Mouse (Mus musculus) CH12.LX (cell line): ENCODE results near the gene Hcrtr1. TPM values are rescaled to one million over a fixed set of nuclear protein-coding genes. Genes with fewer than 3 reads are reported as not detected.

Source experiments
- DNase-seq: peaks from one replicate; pipeline ENCODE4 v3.0.0-alpha.2; 2013; ENCODE audit errors: extremely low read depth
- H3K27ac ChIP-seq: 2 replicates; pipeline ENCODE4 v1.5.1; 2012; ENCODE audit warnings: low read depth, mild to moderate bottlenecking, control low read depth, moderate library complexity; ENCODE audit not compliant: insufficient read depth
- H3K27me3 ChIP-seq: replicated peaks from 2 replicates; pipeline ENCODE3; 2012; ENCODE audit warnings: inconsistent platforms
- H3K36me3 ChIP-seq, 2 experiments: replicated peaks in 1 of 2; 2 replicates each; pipeline versions ENCODE3 to v1.6.1; 2012; ENCODE audit warnings: inconsistent platforms in 1 of 2, low read length in 1 of 2, mild to moderate bottlenecking in 1 of 2, mixed read lengths in 1 of 2, moderate library complexity in 1 of 2; ENCODE audit not compliant: control insufficient read depth in 1 of 2, insufficient read depth in 1 of 2
- H3K4me1 ChIP-seq, 2 experiments: 2 replicates each; pipeline ENCODE4 v1.6.1; 2012; ENCODE audit warnings: inconsistent platforms in 1 of 2, moderate library complexity in 1 of 2; ENCODE audit not compliant: insufficient read depth in 2 of 2, control insufficient read depth in 1 of 2
- H3K4me2 ChIP-seq: 2 replicates; pipeline ENCODE4 v1.6.1; 2012; ENCODE audit warnings: low read depth, mild to moderate bottlenecking, control low read depth; ENCODE audit not compliant: poor library complexity, insufficient read depth, severe bottlenecking
- H3K4me3 ChIP-seq, 3 experiments: fragments of 150-350 bp in 1 of 3; sonication (generic) in 1 of 3; replicated peaks in 1 of 3; 2 replicates each; pipeline versions ENCODE3 to v1.5.1; 2011 to 2012; ENCODE audit warnings: low read depth in 2 of 3, low read length in 2 of 3, mild to moderate bottlenecking in 2 of 3, moderate library complexity in 2 of 3, control low read depth in 1 of 3, improper control_type of control experiment in 1 of 3, inconsistent platforms in 1 of 3, mixed read lengths in 1 of 3; ENCODE audit not compliant: poor library complexity in 1 of 3
- H3K79me2 ChIP-seq: replicated peaks from 2 replicates; pipeline ENCODE4 v1.6.1; 2012; ENCODE audit warnings: mild to moderate bottlenecking, moderate library complexity; ENCODE audit not compliant: control insufficient read depth, poor library complexity, insufficient read depth, severe bottlenecking; ENCODE audit errors: extremely low read depth
- H3K9ac ChIP-seq: 2 replicates; pipeline ENCODE4 v1.6.1; 2012; ENCODE audit warnings: low read depth, mild to moderate bottlenecking, control low read depth, moderate library complexity; ENCODE audit not compliant: insufficient read depth
- H3K9me3 ChIP-seq: replicated peaks from 2 replicates; pipeline ENCODE3; 2012; ENCODE audit warnings: low read length, inconsistent platforms, mixed read lengths
- BHLHE40 ChIP-seq: IDR thresholded peaks from 2 replicates; pipeline ENCODE4 v1.6.1; 2011; ENCODE audit warnings: mild to moderate bottlenecking, low read depth, low read length, improper control_type of control experiment
- CHD1 ChIP-seq: IDR thresholded peaks from 2 replicates; pipeline ENCODE4 v1.6.1; 2012; ENCODE audit warnings: low read depth, low read length, improper control_type of control experiment, inconsistent platforms
- CHD2 ChIP-seq: IDR thresholded peaks from 2 replicates; pipeline ENCODE4 v1.6.1; 2011; ENCODE audit warnings: low read length, improper control_type of control experiment
- CTCF ChIP-seq, 2 experiments: IDR thresholded peaks in 1 of 2; conservative IDR thresholded peaks in 1 of 2; 2 replicates each; pipeline ENCODE4 v1.5.1; 2011 to 2012; ENCODE audit warnings: low read depth in 2 of 2, low read length in 2 of 2, improper control_type of control experiment in 1 of 2, inconsistent platforms in 1 of 2, mild to moderate bottlenecking in 1 of 2, moderate library complexity in 1 of 2
- ELF1 ChIP-seq: IDR thresholded peaks from 2 replicates; pipeline ENCODE4 v1.6.1; 2014; ENCODE audit warnings: low read depth, mild to moderate bottlenecking, inconsistent platforms, low read length, improper control_type of control experiment
- ETS1 ChIP-seq: conservative IDR thresholded peaks from 2 replicates; pipeline ENCODE4 v1.6.1; 2012; ENCODE audit warnings: low read depth, mild to moderate bottlenecking, inconsistent platforms, low read length, improper control_type of control experiment, moderate library complexity
- HCFC1 ChIP-seq: IDR thresholded peaks from 2 replicates; pipeline ENCODE4 v1.6.1; 2012; ENCODE audit warnings: low read depth, mild to moderate bottlenecking, inconsistent platforms, low read length, improper control_type of control experiment
- IRF4 ChIP-seq: IDR thresholded peaks from 2 replicates; pipeline ENCODE4 v1.6.1; 2014; ENCODE audit warnings: low read depth, mild to moderate bottlenecking, inconsistent platforms, low read length, improper control_type of control experiment
- KAT2A ChIP-seq: IDR thresholded peaks from 2 replicates; pipeline ENCODE4 v1.6.1; 2012; ENCODE audit warnings: low read length, improper control_type of control experiment, inconsistent platforms; ENCODE audit not compliant: insufficient replicate concordance
- MAX ChIP-seq: IDR thresholded peaks from 2 replicates; pipeline ENCODE4 v1.6.1; 2011; ENCODE audit warnings: low read length, improper control_type of control experiment
- MEF2A ChIP-seq: IDR thresholded peaks from 2 replicates; pipeline ENCODE4 v1.6.1; 2014; ENCODE audit warnings: low read depth, mild to moderate bottlenecking, inconsistent platforms, low read length, improper control_type of control experiment, borderline replicate concordance
- MXI1 ChIP-seq: IDR thresholded peaks from 2 replicates; pipeline ENCODE4 v1.6.1; 2011; ENCODE audit warnings: mild to moderate bottlenecking, low read depth, low read length, improper control_type of control experiment
- NELFE ChIP-seq: IDR thresholded peaks from 2 replicates; pipeline ENCODE4 v1.6.1; 2011; ENCODE audit warnings: low read depth, low read length, improper control_type of control experiment
- NRF1 ChIP-seq: IDR thresholded peaks from 2 replicates; pipeline ENCODE4 v1.6.1; 2014; ENCODE audit warnings: low read depth, mild to moderate bottlenecking, inconsistent platforms, low read length, improper control_type of control experiment, moderate library complexity
- PAX5 ChIP-seq: IDR thresholded peaks from 2 replicates; pipeline ENCODE4 v1.6.1; 2012; ENCODE audit warnings: low read length, inconsistent platforms, mixed read lengths
- POLR2A ChIP-seq: IDR thresholded peaks from 2 replicates; pipeline ENCODE4 v1.6.1; 2011; ENCODE audit warnings: low read depth, mild to moderate bottlenecking, improper control_type of control experiment, low read length
- RAD21 ChIP-seq: IDR thresholded peaks from 2 replicates; pipeline ENCODE4 v1.6.1; 2011; ENCODE audit warnings: low read depth, mild to moderate bottlenecking, low read length, improper control_type of control experiment, moderate library complexity
- SIN3A ChIP-seq: IDR thresholded peaks from 2 replicates; pipeline ENCODE4 v1.6.1; 2012; ENCODE audit warnings: low read length, improper control_type of control experiment, inconsistent platforms
- SMC3 ChIP-seq: IDR thresholded peaks from 2 replicates; pipeline ENCODE4 v1.6.1; 2011; ENCODE audit warnings: low read depth, low read length, improper control_type of control experiment
- UBTF ChIP-seq: IDR thresholded peaks from 2 replicates; pipeline ENCODE4 v1.6.1; 2012; ENCODE audit warnings: low read depth, mild to moderate bottlenecking, inconsistent platforms, low read length, improper control_type of control experiment, moderate library complexity
- USF1 ChIP-seq: IDR thresholded peaks from 2 replicates; pipeline ENCODE4 v1.6.1; 2014; ENCODE audit warnings: low read depth, mild to moderate bottlenecking, inconsistent platforms, low read length, improper control_type of control experiment
- ZC3H11A ChIP-seq: IDR thresholded peaks from 2 replicates; pipeline ENCODE4 v1.6.1; 2012; ENCODE audit warnings: low read depth, mild to moderate bottlenecking, inconsistent platforms, low read length, improper control_type of control experiment
- ZKSCAN1 ChIP-seq: IDR thresholded peaks from 2 replicates; pipeline ENCODE4 v1.6.1; 2012; ENCODE audit warnings: low read depth, inconsistent platforms, low read length, improper control_type of control experiment, borderline replicate concordance
- ZMIZ1 ChIP-seq: IDR thresholded peaks from 2 replicates; pipeline ENCODE4 v1.6.1; 2012; ENCODE audit warnings: low read depth, mild to moderate bottlenecking, inconsistent platforms, low read length, improper control_type of control experiment
- ZNF384 ChIP-seq: IDR thresholded peaks from 2 replicates; pipeline ENCODE4 v1.6.1; 2012; ENCODE audit warnings: low read depth, low read length, improper control_type of control experiment, inconsistent platforms
- dilution Hi-C: fragments of 300-500 bp; cut with MboI; formaldehyde crosslinking; loops from 2 replicates; pipeline ENCODE4 v1.14.3; 2020; ENCODE audit warnings: low sequenced_read_pairs; ENCODE audit not compliant: extremely low pct_unique_long_range_greater_than_20kb, extremely low pct_ligation_motif_present
- in situ Hi-C: fragments of 300-500 bp; cut with MboI; formaldehyde crosslinking; loops from 3 replicates; pipeline ENCODE4 v1.14.3; 2019; ENCODE audit warnings: low sequenced_read_pairs, low pct_ligation_motif_present, low pct_unique_long_range_greater_than_20kb, mixed read lengths
- polyA plus RNA-seq: library from polyadenylated mRNA; unstranded; fragments of >175 nt; gene quantifications from 2 replicates; pipeline ENCODE4 v1.2.1, GENCODE M21; 2012; ENCODE audit warnings: low read depth; ENCODE audit not compliant: insufficient read length
- total RNA-seq, 2 experiments: library from RNA; depleted of rRNA; stranded (reverse); fragments of 300-350 nt in 1 of 2; fragments of >200 nt in 1 of 2; gene quantifications; 2 replicates each; pipeline ENCODE4 v1.2.3; 2012 to 2014

Gene Hcrtr1
- total and polyA plus RNA-seq, 3 experiments, result not detected

DNA sequence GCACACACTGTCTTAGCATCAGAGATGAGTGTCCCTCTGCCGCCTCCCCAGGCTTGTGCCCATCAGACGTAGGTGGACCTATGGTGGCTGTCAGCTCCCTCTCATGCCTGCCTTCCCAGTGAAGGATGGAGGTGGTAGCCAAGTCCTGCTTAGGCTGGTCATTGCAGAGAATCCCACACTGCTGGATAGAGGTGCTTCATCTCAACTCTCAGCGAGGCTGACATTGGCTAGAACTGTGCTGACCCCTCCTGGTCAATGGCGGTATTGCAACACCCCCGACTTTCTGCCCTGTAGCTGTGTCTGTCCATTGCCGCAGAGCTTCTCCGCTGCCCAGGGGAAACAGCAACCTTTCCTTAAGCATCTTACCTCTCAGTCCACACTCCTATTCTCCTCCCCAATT lies 51.9 kb downstream of the Hcrtr1 start:
- Histone ChIP-seq H3K27me3 (peaks cover 96% of the 10 kb centered on the region), H3K27ac (no peak overlapping the region), H3K4me1 (no peaks in the 10 kb centered on the region), H3K4me3 (no peak overlapping the region), H3K9ac (no peak overlapping the region), H3K79me2 (no peaks in the 10 kb centered on the region), H3K9me3 (no peaks in the 10 kb centered on the region), H3K36me3 (no peaks in the 10 kb centered on the region), H3K4me2 (no peak overlapping the region)
- no peak for TF ChIP-seq PAX5
- TF ChIP-seq ZKSCAN1, result no peak
- no peak for TF ChIP-seq ZNF384
- no peak for TF ChIP-seq MXI1
- peak; percentile 31; the same call in 1 of the 2 replicates for TF ChIP-seq NELFE
- peak; percentile 33; the same call in 1 of the 2 replicates for TF ChIP-seq IRF4
- TF ChIP-seq ELF1, result no peak
- TF ChIP-seq ZC3H11A, result peak; percentile 82
- TF ChIP-seq ZMIZ1, result no peak
- TF ChIP-seq RAD21, result peak; percentile 98
- TF ChIP-seq CHD1, result no peak
- TF ChIP-seq BHLHE40, result peak; percentile 15; the same call in 1 of the 2 replicates
- no peak for TF ChIP-seq MEF2A
- no peak for TF ChIP-seq KAT2A
- TF ChIP-seq ETS1, result no peak
- TF ChIP-seq CTCF (conservative IDR thresholded peaks at IDR 0.05 in 1 of 2, IDR thresholded peaks at IDR 0.05 in 1 of 2; ENCODE audit: low read depth in 2 of 2, low read length in 2 of 2), result peak; percentile 97 to 100
- peak; percentile 95 for TF ChIP-seq SMC3
- DNase-seq, result peak; percentile 71
- in situ Hi-C loops (loop anchor here (25.0 kb wide), 2 partner anchors 300 to 375 kb away; no protein-coding TSS in a partner anchor), dilution Hi-C loops (no loop called here)

DNA sequence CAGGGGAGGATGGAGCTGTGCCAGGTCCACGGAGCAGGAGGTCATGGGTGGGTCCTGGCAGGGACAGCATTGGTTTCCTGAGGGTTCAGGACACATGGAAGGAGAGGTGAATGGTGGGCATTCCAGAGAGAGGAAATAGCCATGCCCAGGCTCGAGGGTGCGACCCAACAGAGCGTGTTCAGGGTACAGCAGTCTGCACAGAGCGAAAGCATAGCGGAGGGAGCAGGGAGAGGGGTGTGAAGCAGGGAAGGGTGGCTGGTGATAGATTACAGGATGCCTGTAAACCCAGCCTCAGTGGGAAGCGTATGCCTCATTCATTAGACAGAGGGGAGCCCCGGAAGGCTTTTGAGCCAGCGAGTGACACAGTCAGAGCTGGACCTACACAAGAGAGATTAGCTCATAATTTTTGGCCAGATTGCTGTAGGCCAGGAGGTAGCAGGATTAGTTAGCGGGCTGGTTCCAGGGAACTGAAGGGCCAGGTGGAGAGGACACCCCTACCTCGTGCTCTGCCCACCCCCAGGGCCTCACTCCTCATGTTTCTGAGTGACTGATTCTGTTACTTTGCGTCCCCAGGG lies 53.8 kb downstream of the Hcrtr1 start:
- H3K27me3 ChIP-seq, result peaks cover 96% of the 10 kb centered on the region
- dilution Hi-C loops, result no loop called here
- no peak overlapping the region for H3K4me2 ChIP-seq
- H3K9ac ChIP-seq, result no peak overlapping the region
- in situ Hi-C loops, result loop anchor here (25.0 kb wide), 2 partner anchors 298 to 373 kb away; no protein-coding TSS in a partner anchor
- no peak for TF ChIP-seq NRF1
- TF ChIP-seq CHD2, result no peak
- TF ChIP-seq ZC3H11A, result no peak
- TF ChIP-seq ZKSCAN1, result no peak
- TF ChIP-seq HCFC1, result no peak
- no peak for TF ChIP-seq UBTF
- no peak for TF ChIP-seq SMC3
- no peak for TF ChIP-seq MXI1
- TF ChIP-seq CHD1, result no peak
- no peak for TF ChIP-seq NELFE
- no peak for TF ChIP-seq BHLHE40
- TF ChIP-seq PAX5, result no peak
- no peak for TF ChIP-seq ELF1
- TF ChIP-seq USF1, result no peak
- TF ChIP-seq MAX, result no peak
- TF ChIP-seq POLR2A, result no peak
- TF ChIP-seq SIN3A, result no peak
- TF ChIP-seq CTCF (conservative IDR thresholded peaks at IDR 0.05 in 1 of 2, IDR thresholded peaks at IDR 0.05 in 1 of 2; ENCODE audit: low read depth in 2 of 2, low read length in 2 of 2), result no peak
- TF ChIP-seq ZNF384, result no peak
- H3K4me1 ChIP-seq, result no peaks in the 10 kb centered on the region
- no peak overlapping the region for H3K27ac ChIP-seq
- no peak for DNase-seq
- no peaks in the 10 kb centered on the region for H3K9me3 ChIP-seq
- H3K79me2 ChIP-seq, result no peaks in the 10 kb centered on the region
- H3K4me3 ChIP-seq, result no peak overlapping the region
- H3K36me3 ChIP-seq, result no peaks in the 10 kb centered on the region
